Mouse (Mus musculus): ENCODE measurements around the gene Col26a1. TPM values are rescaled to one million over a fixed set of nuclear protein-coding genes. Genes with fewer than 3 reads are reported as not detected.
A peak's percentile ranks its signal among the peaks of the same experiment; 100 is the strongest.

The Col26a1 gene
- total RNA-seq (2021), result 10 to 100 TPM; 24.8 to 25.3 TPM

- intact Hi-C loops (cut with DNase I), result loop anchor here (5.0 kb wide), 1 partner anchor 46 kb away; no protein-coding TSS in a partner anchor
- DNase-seq (ENCODE audit: extremely low spot score in 1 of 2, low spot score in 2 of 2), result peak in 1 of 2 experiments; percentile 63
These were observed at the start of gene Col26a1 for GRCm38 (mm10) chr5:136882788-136883439. Col26a1 (minus strand) TSS chr5:136883209.

DNA sequence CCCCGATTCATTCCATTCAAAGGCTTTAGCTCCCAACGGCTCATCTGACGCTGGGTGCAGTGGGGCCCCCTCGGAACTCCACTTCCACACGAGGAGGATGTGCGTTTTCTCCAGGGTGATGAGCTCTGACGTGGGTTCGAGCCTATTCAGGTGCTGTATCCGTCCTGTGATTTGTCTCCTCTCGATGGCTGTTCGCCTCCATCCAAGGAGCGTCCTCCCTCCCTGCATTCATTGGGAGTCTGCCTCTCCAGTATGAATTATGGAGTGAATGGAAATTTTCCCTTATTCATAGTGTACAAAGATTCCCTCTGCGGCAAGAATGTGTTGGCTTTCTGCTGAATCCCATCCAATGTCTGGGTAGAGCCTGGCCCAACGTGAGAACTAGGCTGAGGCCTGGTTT lies 48.9 kb upstream of the Col26a1 start:
- intact Hi-C loops (cut with DNase I), result loop anchor here (5.0 kb wide), 2 partner anchors 80 to 180 kb away; no protein-coding TSS in a partner anchor
- DNase-seq (ENCODE audit: extremely low spot score in 1 of 2, low spot score in 2 of 2), result no peak

GRCm38 (mm10) chr5:136929073-136929472 lies 46.1 kb upstream of the Col26a1 start:
- DNase-seq (ENCODE audit: extremely low spot score in 1 of 2, low spot score in 2 of 2), result peak; percentile 79 to 83
- intact Hi-C loops (cut with DNase I), result no loop called here

- intact Hi-C loops (cut with DNase I), result no loop called here
- no peak for DNase-seq (ENCODE audit: extremely low spot score in 1 of 2, low spot score in 2 of 2)
These were observed 40.9 kb upstream of the Col26a1 start for GRCm38 (mm10) chr5:136923751-136924478.

- intact Hi-C loops (cut with DNase I), result no loop called here
- no peak for DNase-seq (ENCODE audit: extremely low spot score in 1 of 2, low spot score in 2 of 2)
These were observed 39.8 kb upstream of the Col26a1 start for GRCm38 (mm10) chr5:136922830-136923229.

- intact Hi-C loops (cut with DNase I), result no loop called here
- no peak for DNase-seq (ENCODE audit: extremely low spot score in 1 of 2, low spot score in 2 of 2)
These were observed 36.7 kb upstream of the Col26a1 start for GRCm38 (mm10) chr5:136919546-136920301.

DNA sequence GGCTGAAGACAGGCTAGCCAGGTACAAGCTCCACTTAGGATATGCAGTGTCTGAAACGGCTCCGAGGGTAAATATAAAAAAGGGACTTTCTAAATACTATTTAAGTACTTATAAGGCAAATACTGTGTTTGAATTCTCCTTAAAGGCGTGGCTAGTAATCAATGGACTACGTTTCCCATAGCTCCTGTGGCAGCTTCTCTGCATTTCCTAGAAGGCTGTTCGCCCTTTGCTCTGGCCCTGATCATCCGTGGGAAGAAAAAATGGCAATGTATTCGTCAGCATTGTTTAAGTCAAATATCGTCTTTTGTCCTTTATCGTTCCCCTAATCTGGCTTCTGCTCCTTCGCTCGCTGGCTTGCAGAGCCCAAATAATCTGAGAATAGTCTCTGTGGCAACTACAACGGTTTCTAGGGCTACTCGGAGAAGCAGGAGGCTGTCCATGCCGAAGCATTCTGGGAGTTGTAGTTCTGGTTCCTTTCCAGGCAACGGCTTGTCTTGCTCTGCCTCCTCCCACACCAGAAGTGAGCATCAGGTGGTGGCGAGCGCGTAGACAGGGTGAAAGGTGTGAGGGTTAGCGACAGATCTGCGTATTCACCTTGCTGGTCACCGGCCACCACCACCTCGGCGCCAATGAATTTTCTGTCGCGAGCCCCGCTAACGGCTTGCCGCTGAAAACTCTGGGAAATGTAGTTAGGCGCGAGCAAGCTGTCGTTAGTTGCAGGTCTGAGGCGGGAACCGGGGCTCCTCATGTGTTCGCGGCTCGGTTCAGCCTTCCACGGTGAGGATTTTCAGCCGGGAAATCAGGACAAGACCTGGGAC lies 35.9 kb upstream of the Col26a1 start:
- intact Hi-C loops (cut with DNase I), result no loop called here
- peak; percentile 75 for DNase-seq (ENCODE audit: extremely low spot score in 1 of 2, low spot score in 2 of 2)

DNA sequence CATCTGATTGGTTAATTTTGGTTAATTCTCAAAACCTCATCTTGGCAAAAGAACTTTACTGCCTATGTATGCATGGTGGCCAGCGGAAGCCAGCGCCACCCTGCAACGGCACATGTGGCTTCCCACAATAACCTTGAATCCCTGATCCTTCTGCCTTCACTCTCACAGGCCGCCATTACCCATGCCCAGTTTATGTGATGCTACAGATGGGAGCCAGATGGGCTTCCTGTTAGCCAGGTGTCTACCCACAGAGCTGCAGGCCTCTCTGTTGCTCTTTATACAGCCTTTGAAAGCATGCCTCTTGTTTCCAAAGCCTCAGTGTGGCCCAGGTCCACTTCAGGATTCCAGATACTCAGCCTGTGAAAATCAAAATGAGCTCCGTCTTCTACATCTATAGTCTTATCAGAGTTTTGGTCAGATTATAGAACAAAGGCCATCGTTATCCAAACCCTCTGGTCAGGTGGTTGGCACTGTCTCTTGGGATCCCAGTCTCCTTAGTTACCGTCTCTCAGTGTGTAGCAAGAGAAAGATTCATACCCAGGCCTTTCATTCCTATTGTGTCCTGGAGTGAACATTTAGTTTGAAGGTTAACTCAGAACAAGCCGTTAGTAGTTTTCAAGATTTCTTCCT lies 34.7 kb upstream of the Col26a1 start:
- intact Hi-C loops (cut with DNase I), result no loop called here
- no peak for DNase-seq (ENCODE audit: extremely low spot score in 1 of 2, low spot score in 2 of 2)

GRCm38 (mm10) chr5:136914183-136914582 lies 31.2 kb upstream of the Col26a1 start:
- intact Hi-C loops (cut with DNase I), result no loop called here
- DNase-seq (ENCODE audit: extremely low spot score in 1 of 2, low spot score in 2 of 2), result no peak

DNA sequence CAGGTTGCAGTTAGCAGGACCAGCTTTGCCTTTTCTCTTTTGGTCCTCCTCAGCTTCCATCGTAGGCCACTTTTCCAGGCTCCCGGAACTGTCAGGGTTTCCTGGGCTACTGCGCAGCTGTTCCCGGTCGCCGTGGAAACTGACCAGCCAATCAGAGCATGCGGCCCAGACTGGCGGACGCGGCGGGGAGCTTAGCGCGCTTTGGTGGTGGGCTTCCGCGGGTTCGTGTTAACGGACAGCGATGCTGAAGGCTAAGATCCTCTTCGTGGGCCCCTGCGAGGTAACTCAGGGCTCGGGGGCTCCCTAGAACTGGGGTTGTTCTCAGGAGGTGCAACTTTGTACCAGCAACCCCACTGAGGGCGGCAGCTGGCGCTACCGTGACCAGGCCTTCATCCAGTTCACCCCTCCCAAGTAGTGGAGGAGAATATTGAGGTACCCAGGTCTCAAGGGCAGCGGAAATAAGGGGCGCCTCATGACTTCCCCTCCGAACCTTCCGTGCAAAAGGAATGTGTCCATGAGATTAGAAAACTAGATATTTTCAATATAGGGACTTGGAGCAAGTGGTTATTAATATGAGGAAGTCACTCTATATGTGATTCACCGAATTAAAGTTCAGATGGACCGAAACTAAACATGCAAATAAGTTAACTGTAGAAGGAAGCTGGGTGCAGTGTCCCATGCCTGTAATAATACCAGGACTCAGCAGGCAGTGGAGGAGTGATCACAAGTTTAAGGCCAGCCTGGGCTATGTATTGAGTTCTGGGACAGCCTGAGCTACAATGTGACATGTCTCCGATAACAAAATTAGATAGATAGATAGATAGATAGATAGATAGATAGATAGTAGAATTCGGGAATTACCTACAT lies 25.2 kb upstream of the Col26a1 start, which contains the start of gene Ift22:
Gene Ift22 (plus strand): TSS at position 160 of the 867 bp plus-strand sequence.
- peak; percentile 95 to 96 for DNase-seq (ENCODE audit: extremely low spot score in 1 of 2, low spot score in 2 of 2)
- intact Hi-C loops (cut with DNase I), result no loop called here

DNA sequence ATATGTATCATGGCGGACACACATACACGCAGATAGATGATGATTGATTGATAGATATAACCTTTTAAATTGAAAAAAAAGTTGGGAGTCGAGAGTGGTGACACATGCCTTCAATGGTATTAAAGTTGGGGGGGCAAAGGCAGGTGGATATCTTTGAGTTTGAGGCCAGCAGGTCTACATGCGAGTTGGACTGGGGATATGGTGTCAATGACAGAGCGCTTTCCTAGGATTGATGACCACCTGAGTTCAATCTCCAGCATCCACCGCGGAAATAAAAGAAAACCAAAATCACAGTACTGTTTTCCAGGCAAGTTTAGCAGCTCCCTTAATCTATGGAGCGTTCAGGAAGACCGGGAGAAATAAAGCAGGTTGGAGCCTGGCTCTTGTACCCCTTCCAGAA lies 24.6 kb upstream of the Col26a1 start:
- intact Hi-C loops (cut with DNase I), result no loop called here
- DNase-seq (ENCODE audit: extremely low spot score in 1 of 2, low spot score in 2 of 2), result no peak

- DNase-seq (ENCODE audit: extremely low spot score in 1 of 2, low spot score in 2 of 2), result no peak
- intact Hi-C loops (cut with DNase I), result no loop called here
These were observed 22.6 kb upstream of the Col26a1 start for GRCm38 (mm10) chr5:136905630-136906029.

DNA sequence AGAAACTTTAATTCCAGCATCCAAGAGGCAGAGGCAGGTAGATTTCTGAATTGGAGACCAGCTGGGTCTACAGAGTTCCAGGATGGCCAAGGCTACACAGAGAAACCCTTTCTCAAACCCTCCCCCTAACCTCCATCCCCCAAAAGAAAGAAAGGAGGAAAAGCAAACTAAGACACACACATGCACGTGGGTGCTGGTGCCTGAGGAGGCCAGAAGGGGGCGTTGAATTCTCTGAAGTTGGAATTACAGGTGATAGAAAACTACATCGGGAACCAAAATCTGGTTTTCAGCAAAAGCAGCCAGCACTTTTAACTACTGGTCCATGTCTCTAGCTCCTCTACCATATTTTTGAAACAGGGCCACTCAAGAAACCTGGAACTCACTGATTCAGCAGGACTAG lies 21.6 kb upstream of the Col26a1 start:
- no peak for DNase-seq (ENCODE audit: extremely low spot score in 1 of 2, low spot score in 2 of 2)
- intact Hi-C loops (cut with DNase I), result no loop called here

GRCm38 (mm10) chr5:136895529-136895963 lies 12.5 kb upstream of the Col26a1 start:
- intact Hi-C loops (cut with DNase I), result no loop called here
- DNase-seq (ENCODE audit: extremely low spot score in 1 of 2, low spot score in 2 of 2), result no peak

GRCm38 (mm10) chr5:136894840-136895528 lies 12.0 kb upstream of the Col26a1 start:
- intact Hi-C loops (cut with DNase I), result no loop called here
- DNase-seq (ENCODE audit: extremely low spot score in 1 of 2, low spot score in 2 of 2), result no peak

DNA sequence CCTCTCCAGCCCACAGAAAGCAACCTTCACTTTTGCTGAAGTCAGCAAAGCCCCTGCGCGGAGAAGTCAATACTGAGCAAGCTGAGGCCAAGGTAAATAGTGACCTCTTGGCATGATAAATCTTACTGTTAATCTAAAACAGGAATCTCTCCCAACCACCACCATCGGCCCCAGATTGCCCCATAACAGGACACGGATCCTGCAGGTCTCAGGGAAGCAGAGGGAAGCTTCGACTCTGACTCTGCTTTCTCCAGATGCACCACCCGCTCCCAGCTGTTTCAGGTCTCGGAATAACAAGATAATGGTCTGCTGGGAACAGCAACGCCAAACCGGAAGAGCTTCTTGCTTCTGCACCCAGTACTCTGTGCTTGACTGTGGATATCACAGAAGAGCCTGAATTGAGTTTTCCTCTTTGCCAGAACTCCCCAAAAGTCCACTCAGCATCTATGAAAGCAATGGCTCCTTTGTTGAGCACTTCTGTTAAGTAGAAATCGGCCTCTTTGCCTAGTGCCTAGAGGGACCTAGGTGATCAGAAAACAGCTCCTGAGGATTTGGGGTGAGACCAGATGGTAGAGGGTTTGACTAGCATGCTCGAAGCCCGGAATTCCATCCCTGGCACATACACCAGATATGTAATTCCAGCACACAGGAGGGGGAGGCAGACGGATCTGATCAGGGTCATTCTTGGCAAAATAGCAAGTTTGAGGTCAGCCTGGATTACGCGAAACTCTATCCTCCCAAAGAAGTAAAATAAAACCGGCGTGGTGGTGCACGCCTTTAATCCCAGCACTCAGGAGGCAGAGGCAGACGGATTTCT lies 5.7 kb upstream of the Col26a1 start:
- intact Hi-C loops (cut with DNase I), result no loop called here
- peak in 1 of 2 experiments; percentile 38 for DNase-seq (ENCODE audit: extremely low spot score in 1 of 2, low spot score in 2 of 2)

All from left cerebral cortex, postnatal 10 days (tissue).